Mouse (Mus musculus): ENCODE data around the gene B3glct.

The B3glct gene

GRCm38 (mm10) chr5:149678100-149678989 lies at the start of gene B3glct:
Gene B3glct, plus strand, starts transcription at chr5:149678230.
- DNase-seq (ENCODE audit: low read depth): peak; percentile 35

GRCm38 (mm10) chr5:149634409-149635035 lies 43.5 kb upstream of the B3glct start:
- no peak for DNase-seq (ENCODE audit: low read depth)

- DNase-seq (ENCODE audit: low read depth): no peak
Observed at GRCm38 (mm10) chr5:149635556-149635955, 42.5 kb upstream of the B3glct start.

GRCm38 (mm10) chr5:149636075-149636920 lies 41.7 kb upstream of the B3glct start, which contains the start of gene Hsph1:
Gene Hsph1, minus strand, starts transcription at chr5:149636376.
- DNase-seq (ENCODE audit: low read depth): peak; percentile 98

- no peak for DNase-seq (ENCODE audit: low read depth)
Observed at GRCm38 (mm10) chr5:149637306-149637705, 40.7 kb upstream of the B3glct start.

- no peak for DNase-seq (ENCODE audit: low read depth)
Observed at GRCm38 (mm10) chr5:149641277-149641892, 36.6 kb upstream of the B3glct start.

- DNase-seq (ENCODE audit: low read depth): no peak
Observed at GRCm38 (mm10) chr5:149642366-149642765, 35.7 kb upstream of the B3glct start.

GRCm38 (mm10) chr5:149642783-149643509 lies 35.1 kb upstream of the B3glct start:
- no peak for DNase-seq (ENCODE audit: low read depth)

GRCm38 (mm10) chr5:149647367-149648115 lies 30.5 kb upstream of the B3glct start:
- no peak for DNase-seq (ENCODE audit: low read depth)

GRCm38 (mm10) chr5:149648196-149648595 lies 29.8 kb upstream of the B3glct start:
- DNase-seq (ENCODE audit: low read depth): no peak

GRCm38 (mm10) chr5:149648895-149649406 lies 29.1 kb upstream of the B3glct start:
- no peak for DNase-seq (ENCODE audit: low read depth)

GRCm38 (mm10) chr5:149649499-149650178 lies 28.4 kb upstream of the B3glct start:
- DNase-seq (ENCODE audit: low read depth): no peak

- DNase-seq (ENCODE audit: low read depth): no peak
Observed at GRCm38 (mm10) chr5:149650179-149650553, 27.9 kb upstream of the B3glct start.

- no peak for DNase-seq (ENCODE audit: low read depth)
Observed at GRCm38 (mm10) chr5:149655636-149656035, 22.4 kb upstream of the B3glct start.

- DNase-seq (ENCODE audit: low read depth): no peak
Observed at GRCm38 (mm10) chr5:149658022-149658421, 20.0 kb upstream of the B3glct start.

GRCm38 (mm10) chr5:149658741-149659413 lies 19.2 kb upstream of the B3glct start:
- DNase-seq (ENCODE audit: low read depth): no peak

GRCm38 (mm10) chr5:149659414-149659780 lies 18.6 kb upstream of the B3glct start:
- no peak for DNase-seq (ENCODE audit: low read depth)

- DNase-seq (ENCODE audit: low read depth): no peak
Observed at GRCm38 (mm10) chr5:149661428-149661827, 16.6 kb upstream of the B3glct start.

GRCm38 (mm10) chr5:149662980-149663379 lies 15.1 kb upstream of the B3glct start:
- DNase-seq (ENCODE audit: low read depth): no peak

Data from fibroblast of lung, adult 2 months (primary cell).